8 mouse cellular contexts compared by ENCODE assay signal in the genomic region with DNA sequence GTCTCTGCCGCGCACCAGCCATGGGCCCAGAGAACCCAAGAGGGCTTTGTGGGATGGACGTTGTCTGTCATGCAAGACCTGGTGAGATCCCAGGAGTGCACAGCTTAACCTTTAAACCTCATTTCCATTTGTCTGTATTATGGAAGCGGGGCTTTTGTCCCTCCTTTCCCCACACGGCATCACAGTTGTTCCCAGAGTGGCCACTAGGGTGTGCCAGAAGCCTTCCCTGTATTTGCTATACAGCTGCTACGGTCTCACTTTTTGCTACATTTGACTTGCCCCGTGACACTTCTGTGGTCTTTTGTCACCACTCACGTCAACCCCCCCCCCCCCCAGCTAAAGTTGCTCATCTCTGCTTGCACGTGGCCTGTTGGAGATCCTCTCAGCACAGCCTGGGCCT.
DNase-seq lines count a peak whose midpoint lies in the region; ATAC-seq and TF ChIP-seq lines count a peak whose summit lies in the region.

No protein-coding gene starts in this region.

- TF ChIP-seq EP300 in liver, postnatal 0 days (IDR thresholded peaks at IDR 0.05; ENCODE audit: low read depth) = no peak

- no peaks in the 10 kb centered on the region for H3K36me3 ChIP-seq in liver, postnatal 0 days (replicated peaks; ENCODE audit: insufficient read depth, low read length)
- no peaks in the 10 kb centered on the region; the same call in 1 of the 2 replicates for H3K36me3 ChIP-seq in neural tube, embryonic 15.5 days

- H3K4me1 ChIP-seq in liver, postnatal 0 days (ENCODE audit: insufficient read depth) = no peaks in the 10 kb centered on the region
- peaks cover 79% of the 10 kb centered on the region for H3K4me1 ChIP-seq in neural tube, embryonic 15.5 days

- no peak overlapping the region for H3K4me2 ChIP-seq in liver, postnatal 0 days (ENCODE audit: low read depth, low read length)
- no peak overlapping the region for H3K4me2 ChIP-seq in neural tube, embryonic 15.5 days

- H3K27me3 ChIP-seq in liver, postnatal 0 days (ENCODE audit: insufficient read depth, low read length) = peaks cover 18% of the 10 kb centered on the region
- peaks cover 9% of the 10 kb centered on the region; the same call in 1 of the 2 replicates for H3K27me3 ChIP-seq in neural tube, embryonic 15.5 days (replicated peaks)

- H3K9ac ChIP-seq in liver, postnatal 0 days (replicated peaks) = no peak overlapping the region
- H3K9ac ChIP-seq in neural tube, embryonic 15.5 days (replicated peaks) = 0 out of 2 replicates have a peak overlapping the region, but pooled peaks have one; percentile 8

- no peak overlapping the region for H3K4me3 ChIP-seq in liver, postnatal 0 days (ENCODE audit: low read depth, low read length)
- no peak overlapping the region for H3K4me3 ChIP-seq in neural tube, embryonic 15.5 days (replicated peaks)

- peak; percentile 88 for TF ChIP-seq CTCF in liver, postnatal 0 days (IDR thresholded peaks at IDR 0.05; ENCODE audit: low read depth)

- 7% methylated on average over 9 of the region's 9 CpGs for WGBS in liver, postnatal 0 days (ENCODE audit: insufficient replicate concordance)
- WGBS in neural tube, embryonic 15.5 days = 9% methylated on average over 9 of the region's 9 CpGs

- DNase-seq in 3T3-L1 (ENCODE audit: low read depth, low spot score) (peak; percentile 88), R1 (ENCODE audit: low read depth, low spot score) (peak; percentile 81)
- peak; percentile 12 for DNase-seq in cerebellum, adult 9-11 months
- peak; percentile 81 to 82 for DNase-seq in frontal cortex, postnatal 36 days (ENCODE audit: low spot score in 2 of 2)
- peak; percentile 82 for DNase-seq in kidney, postnatal 10 days
- peak; percentile 77 for DNase-seq in liver, postnatal 0 days
- peak; percentile 18 to 35 for DNase-seq in thymus, adult 18-20 months

- no peak for ATAC-seq in liver, postnatal 0 days
- peak; percentile 64; the same call in 1 of the 2 replicates for ATAC-seq in neural tube, embryonic 15.5 days (ENCODE audit: low FRiP score)

- no peaks in the 10 kb centered on the region for H3K9me3 ChIP-seq in liver, postnatal 0 days (ENCODE audit: low read length)
- no peaks in the 10 kb centered on the region for H3K9me3 ChIP-seq in neural tube, embryonic 15.5 days (replicated peaks)

- no peak overlapping the region for H3K27ac ChIP-seq in liver, postnatal 0 days (ENCODE audit: low read depth)
- peak overlapping the region; percentile 51 for H3K27ac ChIP-seq in neural tube, embryonic 15.5 days (replicated peaks)

Comparison
In these comparisons a context has a peak if more than half of its experiments do, and no peak if none do; other contexts are left out.
1. DNase-seq: peak in every context shown above with its lines; median percentile 88 in 3T3-L1; 82 in kidney, postnatal 10 days; 82 in frontal cortex, postnatal 36 days; 81 in R1; 77 in liver, postnatal 0 days; 26 in thymus, adult 18-20 months; 12 in cerebellum, adult 9-11 months.